Mouse (Mus musculus): ENCODE data around the gene Mplkip. TPM values are rescaled to one million over a fixed set of nuclear protein-coding genes. Genes with fewer than 3 reads are reported as not detected.

Gene Mplkip
- polyA plus RNA-seq, 1 experiment from 2014 or later = 32.4 TPM

DNA sequence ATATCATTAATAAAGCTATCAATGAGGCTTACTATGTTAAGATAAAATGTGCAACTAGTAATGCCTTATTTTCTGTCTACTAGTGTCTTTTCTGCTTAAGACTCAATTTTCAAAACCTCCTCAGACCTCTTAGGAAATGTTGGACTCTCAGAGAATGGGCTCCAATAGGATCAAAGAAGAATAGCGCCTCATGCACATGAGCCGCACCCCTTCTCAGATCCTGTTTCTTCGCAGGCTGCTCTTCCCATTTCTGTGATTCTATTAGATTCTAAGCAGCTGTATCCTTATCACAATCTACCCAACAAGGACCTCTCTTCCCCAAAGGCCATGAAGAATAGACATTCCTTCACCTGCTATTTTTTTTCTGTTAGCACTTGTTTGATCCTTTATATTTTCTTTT lies 33.8 kb downstream of the Mplkip start:
- ATAC-seq (replicated peaks; ENCODE audit: insufficient number of reproducible peaks, low FRiP score, low TSS enrichment) = no peak
- H3K9me3 ChIP-seq (replicated peaks; ENCODE audit: control insufficient read depth, low read length) = no peaks in the 10 kb centered on the region
- no peak overlapping the region for H3K4me2 ChIP-seq
- H3K36me3 ChIP-seq (ENCODE audit: control insufficient read depth, insufficient read depth, low read length) = no peaks in the 10 kb centered on the region
- H3K27me3 ChIP-seq (ENCODE audit: control insufficient read depth, insufficient read depth, low read length) = no peaks in the 10 kb centered on the region
- no peak overlapping the region for H3K4me3 ChIP-seq (ENCODE audit: low read depth, low read length)
- no peak overlapping the region for H3K9ac ChIP-seq (ENCODE audit: low read depth, low read length)
- H3K4me1 ChIP-seq (ENCODE audit: control insufficient read depth, insufficient read depth, low read length) = no peaks in the 10 kb centered on the region
- no peak overlapping the region for H3K27ac ChIP-seq (ENCODE audit: low read depth, low read length)
- WGBS (ENCODE audit: insufficient replicate concordance) = 91% methylated on average over 3 of the region's 3 CpGs

MicroRNA genes within 50 kb of the gene (microRNA counts, 519-probe panel; counts per million panel counts)
- microRNA mmu-miR-466i = 32.2 counts per million

Small RNAs within 50 kb of the gene (microRNA-seq; reads per million reads assigned to microRNA genes)
- not detected for gene Mir466i (ENCODE audit: borderline number of aligned reads)

Other genes starting within 250 kb of the Mplkip start
- 3.6 and 4.0 TPM in 2 replicates for gene Sugct, start 361 bp downstream of the Mplkip start, polyA plus RNA-seq (2014; fragmentation: Nextera tagmentation; extraction: Ambion mirVana)
- 10.5 and 18.0 TPM in 2 replicates for gene Cdk13, start 109.9 kb downstream of the Mplkip start, polyA plus RNA-seq (2014; fragmentation: Nextera tagmentation; extraction: Ambion mirVana)
- gene Rala, start 249.0 kb downstream of the Mplkip start, polyA plus RNA-seq (2014; fragmentation: Nextera tagmentation; extraction: Ambion mirVana) = 85.4 and 89.9 TPM in 2 replicates

Data from heart, embryonic 11.5 days (tissue).